In the genomic region with DNA sequence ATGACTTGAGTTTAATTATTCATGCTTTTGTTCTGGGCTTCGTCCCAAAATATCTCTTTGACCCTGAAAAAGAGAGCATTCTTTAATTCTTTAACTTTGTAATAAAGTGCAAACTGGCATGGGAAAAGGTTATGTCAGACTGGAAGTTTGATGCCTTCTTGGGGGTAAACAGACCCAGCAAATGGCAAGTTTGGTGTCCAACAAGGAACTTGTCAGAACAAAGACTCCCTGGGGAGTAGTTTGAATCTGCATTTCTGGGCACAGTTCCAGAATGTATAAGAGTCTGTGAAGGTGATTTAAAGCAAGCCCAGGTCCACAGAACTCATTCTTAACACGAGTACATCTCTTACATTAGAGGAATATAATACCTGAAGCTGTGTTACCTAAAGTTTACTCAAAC, we compare ENCODE assay signal across 28 mouse cellular contexts. TPM values are rescaled to one million over a fixed set of nuclear protein-coding genes. Genes with fewer than 3 reads are reported as not detected.
DNase-seq lines count a peak whose midpoint lies in the region; ATAC-seq lines count a peak whose summit lies in the region.
"Had no signal": no experiment of that assay in that cellular context is flagged by ENCODE, and none has a peak within 500 bp of the region (broad histone marks: within the 10 kb centered on the region; RNA-seq: fewer than 3 reads in every experiment).

No protein-coding gene starts in this region.

- H3K4me2 ChIP-seq in midbrain, embryonic 14.5 days (ENCODE audit: low read length): no peak overlapping the region
- no peak overlapping the region for H3K4me2 ChIP-seq in midbrain, embryonic 15.5 days
- H3K4me2 ChIP-seq: embryonic facial prominence, embryonic 12.5 days; forebrain, embryonic 12.5 days; forebrain, embryonic 15.5 days; heart, embryonic 12.5 days; heart, embryonic 15.5 days; hindbrain, embryonic 13.5 days had no signal

- DNase-seq in kidney, adult 9 months: peak; percentile 9
- DNase-seq in kidney, postnatal 10 days: no peak
- DNase-seq in midbrain, embryonic 14.5 days: peak; percentile 7
- peak; percentile 23 for DNase-seq in R1 (ENCODE audit: low read depth, low spot score)
- DNase-seq in mesoderm, embryonic 11.5 days (ENCODE audit: low read depth, low spot score): peak; percentile 10
- DNase-seq in spleen, adult 12 weeks (ENCODE audit: low spot score): no peak
- DNase-seq: adrenal gland, adult 2 months; adrenal gland, postnatal 14 days; cerebellum, adult 11 months; cerebellum, adult 2 months; cerebellum, adult 9-11 months; cerebellum, postnatal 25 days; gastrocnemius, postnatal 25 days; heart, adult 18-20 months; heart, postnatal 10 days; heart, postnatal 36 days had no signal

- no peaks in the 10 kb centered on the region for H3K9me3 ChIP-seq in midbrain, embryonic 14.5 days (ENCODE audit: control insufficient read depth, low read length)
- H3K9me3 ChIP-seq in midbrain, embryonic 15.5 days: no peaks in the 10 kb centered on the region
- H3K9me3 ChIP-seq: embryonic facial prominence, embryonic 12.5 days; forebrain, embryonic 12.5 days; forebrain, embryonic 15.5 days; heart, embryonic 12.5 days; heart, embryonic 15.5 days; hindbrain, embryonic 10.5 days; hindbrain, embryonic 13.5 days had no signal

- no peaks in the 10 kb centered on the region for H3K36me3 ChIP-seq in midbrain, embryonic 14.5 days (ENCODE audit: control insufficient read depth, insufficient read depth, low read length)
- H3K36me3 ChIP-seq in midbrain, embryonic 15.5 days (replicated peaks): no peaks in the 10 kb centered on the region
- H3K36me3 ChIP-seq: embryonic facial prominence, embryonic 12.5 days; forebrain, embryonic 12.5 days; forebrain, embryonic 15.5 days; heart, embryonic 12.5 days; heart, embryonic 15.5 days; hindbrain, embryonic 10.5 days; hindbrain, embryonic 13.5 days had no signal

- H3K9ac ChIP-seq in midbrain, embryonic 14.5 days (replicated peaks; ENCODE audit: low read length): no peak overlapping the region
- no peak overlapping the region for H3K9ac ChIP-seq in midbrain, embryonic 15.5 days
- H3K9ac ChIP-seq: embryonic facial prominence, embryonic 12.5 days; forebrain, embryonic 12.5 days; forebrain, embryonic 15.5 days; heart, embryonic 12.5 days; heart, embryonic 15.5 days; hindbrain, embryonic 13.5 days had no signal

- no peaks in the 10 kb centered on the region for H3K27me3 ChIP-seq in midbrain, embryonic 14.5 days (ENCODE audit: control insufficient read depth, insufficient read depth, low read length)
- H3K27me3 ChIP-seq in midbrain, embryonic 15.5 days (replicated peaks): no peaks in the 10 kb centered on the region
- H3K27me3 ChIP-seq: embryonic facial prominence, embryonic 12.5 days; forebrain, embryonic 12.5 days; forebrain, embryonic 15.5 days; heart, embryonic 12.5 days; heart, embryonic 15.5 days; hindbrain, embryonic 13.5 days had no signal

- no peaks in the 10 kb centered on the region for H3K4me1 ChIP-seq in midbrain, embryonic 14.5 days (ENCODE audit: control insufficient read depth, insufficient read depth, low read length)
- no peaks in the 10 kb centered on the region for H3K4me1 ChIP-seq in midbrain, embryonic 15.5 days
- H3K4me1 ChIP-seq: embryonic facial prominence, embryonic 12.5 days; forebrain, embryonic 12.5 days; forebrain, embryonic 15.5 days; heart, embryonic 12.5 days; heart, embryonic 15.5 days; hindbrain, embryonic 10.5 days; hindbrain, embryonic 13.5 days had no signal

- H3K4me3 ChIP-seq in midbrain, embryonic 14.5 days (replicated peaks; ENCODE audit: low read depth, low read length): no peak overlapping the region
- H3K4me3 ChIP-seq in midbrain, embryonic 15.5 days: no peak overlapping the region
- H3K4me3 ChIP-seq: embryonic facial prominence, embryonic 12.5 days; erythroblast, embryonic 14.5 days; forebrain, embryonic 12.5 days; forebrain, embryonic 15.5 days; heart, embryonic 12.5 days; heart, embryonic 15.5 days; hindbrain, embryonic 10.5 days; hindbrain, embryonic 13.5 days had no signal

- ATAC-seq in midbrain, embryonic 14.5 days (ENCODE audit: low FRiP score, low TSS enrichment): no peak
- no peak for ATAC-seq in midbrain, embryonic 15.5 days (replicated peaks)
- ATAC-seq: CD4-positive, CD25-positive, alpha-beta regulatory T cell, adult 4 months; forebrain, embryonic 15.5 days; hindbrain, embryonic 16.5 days had no signal

- 53% methylated on average over 2 of the region's 2 CpGs for WGBS in midbrain, embryonic 14.5 days
- 47% methylated on average over 2 of the region's 2 CpGs for WGBS in midbrain, embryonic 15.5 days

- no peak overlapping the region for H3K27ac ChIP-seq in midbrain, embryonic 14.5 days (replicated peaks; ENCODE audit: low read depth, low read length)
- no peak overlapping the region for H3K27ac ChIP-seq in midbrain, embryonic 15.5 days
- H3K27ac ChIP-seq: embryonic facial prominence, embryonic 12.5 days; forebrain, embryonic 12.5 days; forebrain, embryonic 15.5 days; heart, embryonic 15.5 days; hindbrain, embryonic 10.5 days; hindbrain, embryonic 13.5 days had no signal

RNA-seq across cellular contexts. Expression of gene Agtr2, which starts 3.8 kb away (rescaled TPM):
- 1.4 and 2.2 TPM in 2 replicates for polyA plus RNA-seq in midbrain, embryonic 14.5 days (2014; fragmentation: Nextera tagmentation; extraction: Ambion mirVana)
- 1.3 and 1.9 TPM in 2 replicates for polyA plus RNA-seq in midbrain, embryonic 15.5 days (2015; fragmentation: Nextera tagmentation; extraction: Ambion mirVana)
- polyA plus RNA-seq: C2C12; CD4-positive, CD25-positive, alpha-beta regulatory T cell, adult 4 months; erythroblast, embryonic 14.5 days had no signal

Comparison
In these comparisons a context has a peak if more than half of its experiments do, and no peak if none do; other contexts are left out.
1. DNase-seq: peak in kidney, adult 9 months (single experiment), midbrain, embryonic 14.5 days (single experiment), R1 (single experiment) and mesoderm, embryonic 11.5 days (single experiment); none in kidney, postnatal 10 days (single experiment) and spleen, adult 12 weeks (single experiment).